Mouse (Mus musculus) testis, adult 2 months (tissue): ENCODE data around the gene Cask.

Source experiments
- CTCF ChIP-seq: fragments of 200-500 bp; IDR thresholded peaks from 2 replicates; pipeline ENCODE4 v1.5.1; 2012; ENCODE audit warnings: low read depth, mild to moderate bottlenecking, inconsistent platforms, low read length, moderate library complexity; ENCODE audit not compliant: control insufficient read depth, insufficient read depth, insufficient replicate concordance
- POLR2A ChIP-seq: fragments of 200-500 bp; IDR thresholded peaks from 2 replicates; pipeline ENCODE4 v1.6.1; 2012; ENCODE audit warnings: low read depth, mild to moderate bottlenecking, inconsistent platforms, low read length, moderate library complexity; ENCODE audit not compliant: control insufficient read depth

GRCm38 (mm10) chrX:13518781-13519407 is 332.3 kb downstream of the Cask start:
- no peak for TF ChIP-seq CTCF
- no peak for TF ChIP-seq POLR2A
